Mouse (Mus musculus) thymus, adult 2 months (tissue): ENCODE data around the gene Smarcc2.

Source experiments
- CTCF ChIP-seq: fragments of 200-500 bp; IDR thresholded peaks from 2 replicates; pipeline ENCODE4 v1.5.1; 2012; ENCODE audit warnings: mild to moderate bottlenecking, control low read depth, low read length, moderate library complexity, borderline replicate concordance; ENCODE audit not compliant: control insufficient read depth, poor library complexity, insufficient read depth; ENCODE audit errors: extremely low read depth
- POLR2A ChIP-seq: fragments of 200-500 bp; IDR thresholded peaks from 2 replicates; pipeline ENCODE4 v1.6.1; 2012; ENCODE audit warnings: mild to moderate bottlenecking, low read length, control low read depth, moderate library complexity; ENCODE audit not compliant: control insufficient read depth, poor library complexity, insufficient read depth; ENCODE audit errors: extremely low read depth

GRCm38 (mm10) chr10:128433417-128433816 lies 25.6 kb upstream of the Smarcc2 start:
- no peak for TF ChIP-seq CTCF
- TF ChIP-seq POLR2A, result no peak
